Mouse (Mus musculus): ENCODE measurements at regions not wholly inside any gene's neighbourhood (a gene's known extent, or its start where the extent isn't known, plus 50 kb on each side); places are given as distances from the start of the nearest gene placed in this dataset.

GRCm38 (mm10) chr4:95282083-95282482 lies 230.1 kb upstream of the Jun start:
- TF ChIP-seq CTCF (IDR thresholded peaks at IDR 0.05; ENCODE audit: borderline replicate concordance, control insufficient read depth, extremely low read depth, insufficient read depth, low read length, poor library complexity) (no peak), POLR2A (IDR thresholded peaks at IDR 0.05; ENCODE audit: control insufficient read depth, extremely low read depth, insufficient read depth, low read length, poor library complexity) (no peak)
